Mouse (Mus musculus) G1E-ER4 (cell line): ENCODE measurements around the gene Pgm3. TPM values are rescaled to one million over a fixed set of nuclear protein-coding genes. Genes with fewer than 3 reads are reported as not detected.

Experiments
- GATA1 ChIP-seq: IDR thresholded peaks from one replicate; pipeline ENCODE4 v1.8.0; 2012; ENCODE audit warnings: low read length, inconsistent platforms
- polyA plus RNA-seq: library from polyadenylated mRNA; stranded (reverse); fragments of >175 nt; gene quantifications from 2 replicates; pipeline ENCODE4 v1.2.3, GENCODE M21; 2012

Gene Pgm3
- 1.3 and 1.8 TPM in 2 replicates for polyA plus RNA-seq

DNA sequence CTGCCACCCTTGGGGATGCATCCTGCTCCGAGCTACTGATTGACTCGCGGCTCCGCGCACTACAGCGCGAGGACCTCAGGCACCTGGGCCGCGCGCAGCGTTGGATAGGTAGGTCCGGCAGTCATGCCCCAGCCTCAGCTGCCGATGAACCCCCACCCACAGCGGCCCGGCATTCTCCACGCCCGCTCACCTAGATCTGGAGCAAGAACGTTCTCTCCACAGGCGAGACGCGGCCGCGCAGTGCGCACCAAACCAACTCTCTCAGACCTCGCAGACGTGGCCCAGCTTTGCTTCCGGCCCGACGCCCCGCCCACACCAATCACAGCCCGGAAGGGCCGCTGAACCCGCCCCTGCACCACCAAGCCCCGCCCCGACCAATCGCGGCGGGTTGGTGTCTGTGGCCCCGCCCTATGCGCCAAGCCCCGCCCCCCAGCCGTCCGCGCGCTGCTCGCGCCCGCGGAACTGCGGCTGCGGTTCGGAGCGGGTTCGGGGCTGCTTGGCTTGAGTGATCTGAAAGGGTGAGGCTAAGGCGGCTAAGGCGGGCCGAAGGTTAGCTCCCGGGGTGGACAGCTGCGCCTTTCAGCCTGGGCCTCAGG, at the start of gene Pgm3, which contains the start of gene Rwdd2a:
Pgm3 (minus strand) TSS at position 303 of the 596 bp plus-strand sequence.
Rwdd2a (plus strand) TSS at position 452 of the 596 bp plus-strand sequence.
- TF ChIP-seq GATA1 = no peak

DNA sequence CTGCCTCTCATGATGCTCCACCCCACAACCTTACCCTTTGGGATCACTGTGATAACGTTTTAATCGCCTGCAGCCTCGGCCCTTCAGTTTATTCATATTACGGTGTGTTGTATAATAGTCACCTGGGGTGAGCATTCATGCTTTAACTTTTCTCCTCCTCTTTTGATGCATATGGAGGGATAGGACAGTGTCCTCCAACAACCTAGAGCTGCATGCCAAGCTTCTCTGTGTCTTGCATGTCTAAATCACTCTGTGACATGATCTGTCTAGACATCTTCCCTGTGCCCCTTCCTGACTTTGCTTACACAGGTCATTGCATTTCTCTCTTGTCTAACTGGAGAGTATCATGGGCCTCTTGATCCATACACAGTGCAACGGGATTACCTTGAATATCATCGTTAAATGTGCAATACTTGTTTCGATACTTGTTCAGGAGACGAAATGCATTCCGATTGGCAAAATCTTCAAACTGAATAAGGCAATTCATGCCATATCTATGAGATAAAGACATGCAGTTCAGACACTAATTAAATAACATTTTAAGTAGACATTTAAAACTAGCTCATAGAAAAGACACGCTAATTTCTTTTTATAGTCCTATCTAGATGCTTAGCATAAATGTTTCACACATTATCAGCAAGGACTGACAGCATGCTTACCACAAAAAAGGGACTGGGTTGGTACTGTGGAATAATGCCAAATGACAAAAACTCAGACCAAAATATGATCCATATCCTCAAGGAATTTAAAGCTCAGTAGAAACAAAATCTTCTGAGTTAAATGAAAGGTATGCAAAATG, 47.9 kb upstream of the Pgm3 start:
- TF ChIP-seq GATA1 = no peak

DNA sequence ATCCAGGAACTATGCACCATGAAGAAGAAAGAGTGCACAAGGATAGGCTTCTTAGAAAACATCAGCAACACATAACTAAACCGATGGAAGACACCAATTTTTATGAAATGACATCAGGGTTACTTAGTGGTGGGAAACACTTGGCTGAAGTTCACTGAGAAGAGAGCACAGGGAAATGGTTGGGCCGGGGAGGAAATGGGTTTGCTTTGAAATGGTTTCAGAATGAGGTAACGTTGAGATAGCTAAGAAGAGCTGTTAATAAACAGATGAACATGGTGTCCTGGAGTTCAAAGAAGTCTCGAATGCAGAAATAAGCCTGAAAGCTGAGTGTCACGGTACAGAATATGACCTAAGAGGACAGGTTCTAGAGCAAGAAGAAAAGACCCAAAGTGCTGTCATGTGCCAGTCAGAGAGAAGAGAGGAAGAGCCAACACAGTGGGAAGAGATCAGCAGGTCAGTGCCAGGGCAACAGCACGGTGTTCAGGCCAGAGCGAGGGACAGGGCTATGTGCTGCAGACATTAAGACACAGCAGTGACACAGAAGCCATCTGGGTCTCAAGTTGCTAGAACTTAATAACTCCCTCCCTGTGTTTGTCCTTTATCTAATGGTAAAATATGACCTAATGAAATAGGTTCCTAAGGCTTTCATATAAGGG, 46.3 kb upstream of the Pgm3 start:
- no peak for TF ChIP-seq GATA1

DNA sequence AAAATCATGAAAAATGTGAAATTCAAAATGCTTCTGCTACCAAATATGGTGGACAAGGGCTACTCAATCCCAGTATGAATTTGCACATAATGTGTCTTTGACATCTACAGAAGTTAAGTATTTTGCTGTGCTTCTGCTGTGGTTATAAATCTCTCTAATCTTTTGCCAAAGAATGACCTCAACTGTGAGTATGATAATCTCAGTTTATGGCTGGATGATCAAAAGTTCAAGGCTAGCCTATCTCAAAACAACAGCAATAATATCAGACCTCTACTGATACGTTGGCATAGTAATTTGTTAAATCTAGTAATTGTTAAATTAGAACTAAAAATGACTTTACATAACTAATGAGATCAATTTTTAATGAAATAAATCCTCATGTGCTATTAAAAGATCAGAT, 44.1 kb upstream of the Pgm3 start:
- no peak for TF ChIP-seq GATA1

DNA sequence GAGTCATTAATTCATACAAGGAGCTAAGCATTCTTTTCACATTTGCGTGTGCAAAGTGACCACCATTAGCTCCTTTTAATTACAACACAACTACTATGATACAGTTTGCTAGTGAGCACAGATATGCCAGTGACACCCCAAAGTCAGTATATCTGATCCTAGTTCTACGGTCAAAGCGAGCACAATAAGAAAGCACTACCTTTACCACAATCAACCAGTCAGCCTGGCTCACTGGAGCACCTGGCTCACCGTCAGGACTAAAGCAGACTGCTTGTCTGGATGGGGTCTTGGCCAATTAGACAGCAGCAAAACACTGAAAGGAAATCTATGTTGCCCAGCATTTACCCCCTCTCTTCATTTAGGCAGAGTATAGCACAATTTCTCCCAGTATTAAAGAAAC, 40.4 kb upstream of the Pgm3 start:
- TF ChIP-seq GATA1 = no peak

DNA sequence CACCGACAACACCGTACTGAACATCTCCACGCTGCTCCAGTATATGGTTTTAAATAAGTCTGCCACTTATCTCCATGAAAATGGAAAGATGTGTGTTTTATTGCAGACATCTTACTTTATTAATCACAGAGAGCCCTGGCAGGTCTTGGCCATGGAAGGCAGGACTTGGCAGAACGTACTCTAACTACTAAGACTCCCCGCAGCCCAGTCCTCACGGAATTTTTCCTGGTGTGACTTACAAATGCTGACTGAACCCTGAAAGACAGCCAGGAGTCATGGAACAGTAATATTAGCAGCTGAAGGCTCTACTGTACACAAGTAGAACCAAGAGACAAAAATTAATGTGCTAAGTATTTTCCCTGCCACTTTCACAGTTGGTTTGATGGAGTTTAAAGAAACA, 34.1 kb upstream of the Pgm3 start:
- no peak for TF ChIP-seq GATA1

DNA sequence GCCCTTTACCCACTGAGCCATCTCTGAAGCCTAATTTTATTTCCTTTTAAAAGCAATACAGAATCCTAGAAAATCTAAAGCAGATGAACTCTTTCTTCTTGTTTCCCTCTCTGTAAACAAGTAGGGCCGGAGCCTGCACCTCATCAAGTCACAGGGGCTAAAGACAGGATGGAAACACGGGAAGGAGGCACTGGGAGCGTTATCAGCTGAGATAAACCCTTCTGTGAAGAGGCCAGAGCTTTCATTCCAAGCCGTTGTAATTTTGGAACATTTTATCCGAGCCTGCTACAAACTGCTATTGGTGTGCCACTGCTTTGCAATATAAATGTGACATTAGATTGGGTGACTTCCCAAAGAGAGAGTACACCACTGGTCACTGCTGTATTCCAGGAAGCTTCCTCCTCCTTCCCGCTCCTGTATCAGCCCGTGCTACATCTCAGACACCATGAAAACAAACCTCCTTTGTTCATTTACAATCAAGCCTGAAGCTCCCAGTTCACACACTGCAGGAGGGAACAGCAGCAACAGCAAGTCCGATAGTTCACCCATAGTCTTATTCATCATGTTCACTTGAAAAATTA, 28.2 kb upstream of the Pgm3 start:
- TF ChIP-seq GATA1 = no peak

DNA sequence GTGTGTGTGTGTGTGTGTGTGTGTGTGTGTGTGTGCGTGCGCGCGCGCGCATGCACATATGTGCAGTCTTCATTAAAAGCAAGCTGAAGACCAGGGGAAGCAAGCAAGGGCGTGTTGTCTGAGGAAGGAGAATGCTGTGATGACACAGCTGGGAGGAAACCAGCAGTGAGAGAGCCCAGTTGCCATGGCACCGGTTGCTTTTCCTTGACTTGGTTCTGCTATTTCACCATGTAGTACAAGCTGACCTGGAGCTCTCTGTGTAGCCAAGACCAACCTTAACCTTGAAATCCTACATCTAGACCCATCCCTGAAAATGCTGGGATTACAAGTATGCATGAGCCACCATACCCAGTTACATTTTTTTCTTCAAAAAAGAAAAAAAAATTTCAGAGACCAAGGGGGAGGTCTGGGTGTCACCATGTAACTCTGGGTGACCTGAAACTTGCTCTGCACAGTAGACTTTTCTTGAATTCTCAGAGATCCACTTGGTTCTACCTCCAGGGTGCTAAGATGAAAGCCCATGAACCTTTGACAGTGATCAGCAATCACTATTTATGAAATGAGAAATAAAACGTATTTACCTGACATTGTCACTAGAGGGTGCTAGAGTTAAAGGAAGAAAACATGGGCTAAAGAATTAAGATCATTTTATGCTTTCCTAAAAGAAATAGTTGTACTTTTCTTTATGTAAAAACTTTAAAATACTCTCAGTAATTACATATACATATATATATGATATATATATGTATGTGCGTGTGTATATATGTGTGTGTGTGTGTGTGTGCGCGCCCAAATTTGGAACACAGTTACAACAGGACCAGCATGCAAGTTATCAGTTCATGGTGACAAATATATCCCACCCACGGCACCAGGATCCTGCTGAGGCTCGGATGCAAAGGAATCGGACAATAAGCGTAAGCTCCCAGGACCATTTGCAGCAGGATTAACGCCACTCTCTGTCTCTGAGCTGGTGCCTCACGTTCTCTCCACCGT, 21.3 kb upstream of the Pgm3 start:
- TF ChIP-seq GATA1 = no peak

DNA sequence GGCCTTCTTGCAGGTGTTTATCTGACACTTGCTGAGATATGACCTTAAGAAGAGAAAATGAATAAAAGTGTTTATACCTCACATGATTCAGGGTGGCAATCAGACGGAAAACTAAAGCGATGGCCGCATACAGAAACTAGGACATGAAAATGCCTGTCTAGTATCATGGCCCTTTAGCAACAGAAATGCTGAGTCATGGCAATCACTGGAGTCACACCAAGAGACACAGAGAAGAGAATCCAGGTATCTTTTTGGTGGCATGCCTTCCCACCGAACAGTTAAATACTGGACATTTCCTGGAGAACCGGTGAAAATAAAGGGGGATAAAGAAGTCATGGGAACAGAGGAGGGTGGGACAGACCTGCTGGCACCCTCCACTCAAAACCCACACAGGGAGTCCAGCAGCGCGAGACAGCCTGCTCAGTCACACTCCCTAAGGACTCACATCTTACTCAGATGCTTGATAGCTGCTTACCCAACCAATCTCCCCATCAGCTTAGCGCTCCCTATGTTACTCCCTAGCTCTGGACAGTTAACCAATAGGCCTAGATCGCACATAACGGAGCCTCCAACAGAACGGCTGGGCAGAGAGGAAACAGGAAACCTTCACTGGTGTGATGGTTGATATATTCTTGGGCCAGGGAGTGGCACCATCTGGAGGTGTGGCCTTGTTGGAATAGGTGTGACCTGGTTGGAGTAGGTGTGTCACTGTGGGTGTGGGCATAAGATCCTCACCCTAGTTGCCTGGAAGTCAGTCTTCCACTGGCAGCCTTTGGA, 15.6 kb upstream of the Pgm3 start:
- no peak for TF ChIP-seq GATA1

DNA sequence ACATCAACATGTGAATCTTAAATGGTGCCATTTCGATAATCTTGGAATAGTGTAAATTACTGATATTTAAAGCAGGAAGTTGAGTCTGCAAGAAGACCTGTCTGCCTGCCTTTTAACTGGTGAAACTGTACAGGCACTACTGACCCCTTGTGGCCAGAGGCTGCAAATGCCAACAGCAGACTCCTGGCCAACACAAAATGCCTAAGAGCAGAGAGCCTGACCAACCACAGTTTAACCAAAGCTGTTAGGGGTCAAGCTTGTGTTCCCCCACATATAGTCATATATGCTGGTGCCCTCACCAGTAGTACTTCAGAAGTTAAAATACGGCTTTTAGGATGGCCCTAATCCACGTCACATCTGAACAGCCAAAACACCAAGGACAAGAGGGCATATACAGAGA, 12.1 kb upstream of the Pgm3 start:
- TF ChIP-seq GATA1 = no peak

DNA sequence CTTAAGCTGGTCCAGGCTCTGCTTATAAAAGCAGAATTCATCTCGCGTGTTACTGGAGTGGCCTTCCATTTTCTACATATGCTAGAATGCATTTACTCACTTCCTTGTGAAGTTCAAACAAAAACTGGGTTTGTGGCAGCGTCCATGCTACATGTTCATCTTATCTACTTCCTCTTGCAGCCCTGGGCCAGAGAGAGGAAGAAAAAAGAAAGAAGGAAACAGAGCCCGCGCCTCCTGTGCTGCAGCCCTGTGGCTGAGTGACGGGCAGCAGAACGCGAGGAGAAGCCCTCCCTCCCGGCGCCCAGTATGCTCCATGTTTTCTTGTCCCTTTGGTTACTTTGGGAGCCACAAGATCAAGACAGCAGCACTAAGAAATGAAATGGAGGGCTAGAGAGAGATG, 8.0 kb upstream of the Pgm3 start:
- TF ChIP-seq GATA1 = no peak

DNA sequence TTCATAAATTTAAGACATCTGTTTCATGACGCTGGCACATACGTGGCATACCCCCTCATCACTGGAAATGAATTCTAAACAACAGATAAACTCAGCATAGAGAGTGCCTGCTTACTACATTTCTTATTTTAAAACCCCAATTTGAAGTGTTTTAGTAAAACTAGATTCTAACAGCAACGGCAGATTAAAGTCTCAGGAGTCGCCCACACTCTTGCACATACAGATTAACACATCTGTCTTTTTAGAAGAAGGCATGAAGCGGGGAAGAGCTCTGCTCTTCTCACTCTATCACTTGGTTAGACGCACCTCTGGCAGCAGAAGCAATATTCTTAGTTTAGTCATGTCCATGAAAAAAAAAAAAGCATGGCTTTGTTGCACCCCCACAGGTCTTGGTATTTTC, 3.5 kb upstream of the Pgm3 start:
- no peak for TF ChIP-seq GATA1

DNA sequence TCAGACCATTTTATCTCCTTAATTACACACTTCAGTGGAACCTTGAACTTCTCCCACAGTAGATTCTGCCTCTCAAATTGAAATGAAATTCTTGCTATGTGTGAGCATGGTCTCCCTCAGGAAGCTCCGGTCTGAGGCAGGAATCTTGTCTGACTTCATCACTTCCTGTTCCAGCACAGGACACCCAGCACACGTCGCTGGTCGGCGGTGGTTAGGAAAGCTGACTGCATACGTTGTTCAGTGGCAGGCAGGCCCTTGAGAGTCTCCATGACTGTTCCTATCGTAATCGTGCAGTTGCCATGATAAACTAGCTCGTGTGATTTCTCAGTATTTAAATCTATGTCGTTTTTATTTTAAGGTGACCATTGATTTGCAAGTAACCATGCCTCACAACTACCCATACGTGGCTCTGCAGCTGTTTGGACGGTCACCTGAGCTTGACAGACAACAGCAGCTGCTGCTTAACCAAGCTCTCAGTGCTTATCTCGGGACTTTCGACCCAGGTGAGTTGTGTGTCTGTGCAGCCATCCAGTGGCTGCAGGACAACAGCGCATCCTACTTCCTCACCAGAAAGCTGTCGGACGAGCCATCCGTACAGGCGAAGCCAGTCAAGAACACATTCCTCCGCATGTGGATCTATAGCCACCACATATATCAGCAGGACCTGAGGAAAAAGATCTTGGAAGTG, 2.1 kb upstream of the Pgm3 start:
- TF ChIP-seq GATA1 = no peak
